Mouse (Mus musculus) bone marrow, adult 2 months (tissue): ENCODE data around the gene Pakap. TPM values are rescaled to one million over a fixed set of nuclear protein-coding genes. Genes with fewer than 3 reads are reported as not detected.
A peak's percentile ranks its signal among the peaks of the same experiment; 100 is the strongest.

Source experiments
- H3K27ac ChIP-seq: fragments of 200-500 bp; 2 replicates; pipeline ENCODE4 v1.5.1; 2012; ENCODE audit warnings: low read depth, mild to moderate bottlenecking, control low read depth, inconsistent platforms, low read length; ENCODE audit not compliant: control insufficient read depth, poor library complexity, insufficient read depth
- H3K4me1 ChIP-seq: fragments of 200-500 bp; 2 replicates; pipeline ENCODE4 v1.6.1; 2011; ENCODE audit warnings: low read length; ENCODE audit not compliant: control insufficient read depth, insufficient read depth
- H3K4me3 ChIP-seq: fragments of 200-500 bp; replicated peaks from 2 replicates; pipeline ENCODE3; 2011; ENCODE audit warnings: mild to moderate bottlenecking, low read depth, low read length, control low read depth; ENCODE audit not compliant: control insufficient read depth
- CTCF ChIP-seq: fragments of 200-500 bp; IDR thresholded peaks from 2 replicates; pipeline ENCODE4 v1.5.1; 2011; ENCODE audit warnings: low read length, control low read depth; ENCODE audit not compliant: control insufficient read depth, insufficient read depth
- POLR2A ChIP-seq: fragments of 200-500 bp; IDR thresholded peaks from 2 replicates; pipeline ENCODE4 v1.6.1; 2011; ENCODE audit warnings: low read depth, mild to moderate bottlenecking, control low read depth, low read length, borderline replicate concordance; ENCODE audit not compliant: control insufficient read depth
- WGBS: fragments of 180-500 bp; shearing (Covaris S2); methylation state at CpG from one replicate; pipeline ENCODE4 v1.1.7; 2018; 5-methylcytosine and 5-hydroxymethylcytosine counted together
- polyA plus RNA-seq: library from polyadenylated mRNA; stranded (reverse); fragments of >200 nt; gene quantifications from 2 replicates; pipeline ENCODE4 v1.2.4, GENCODE M21; 2011; ENCODE audit warnings: low replicate concordance; ENCODE audit not compliant: missing spikeins, insufficient read depth, insufficient read length

The Pakap gene
- polyA plus RNA-seq, 1 experiment = 1.9 TPM

GRCm38 (mm10) chr4:57543692-57544256 is 24.2 kb upstream of the Pakap start:
- 23% methylated on average over 6 of the region's 6 CpGs for WGBS
- H3K4me1 ChIP-seq = no peaks in the 10 kb centered on the region
- no peak for TF ChIP-seq POLR2A
- no peak for TF ChIP-seq CTCF
- no peak overlapping the region for H3K4me3 ChIP-seq
- H3K27ac ChIP-seq = no peak overlapping the region

DNA sequence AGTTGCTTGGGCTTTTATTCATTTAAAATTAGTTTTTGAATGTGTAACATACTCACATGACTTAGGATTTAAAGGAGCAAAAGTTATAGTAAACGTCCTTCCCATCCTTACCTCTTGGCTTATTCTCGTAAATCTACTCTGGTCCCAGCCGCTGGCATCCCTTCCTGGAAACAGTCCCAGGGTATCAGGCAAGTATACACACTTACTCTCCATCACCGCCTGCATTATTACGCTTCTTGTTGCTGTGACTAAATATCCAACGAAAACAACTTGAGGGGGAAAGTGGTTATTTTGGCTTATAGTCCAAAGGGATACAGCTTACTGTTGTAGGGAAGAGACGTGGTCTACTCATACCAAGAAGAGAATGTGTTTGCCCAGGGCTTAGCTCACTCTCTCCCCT is 20.2 kb upstream of the Pakap start:
- Histone ChIP-seq H3K4me1 (no peaks in the 10 kb centered on the region), H3K27ac (no peak overlapping the region), H3K4me3 (no peak overlapping the region)
- WGBS = 77% methylated on average over 7 of the region's 7 CpGs
- TF ChIP-seq CTCF (no peak), POLR2A (no peak)

GRCm38 (mm10) chr4:57550216-57550615 is 17.8 kb upstream of the Pakap start:
- TF ChIP-seq POLR2A = no peak
- TF ChIP-seq CTCF = no peak
- Histone ChIP-seq H3K4me3 (no peak overlapping the region), H3K27ac (no peak overlapping the region), H3K4me1 (no peaks in the 10 kb centered on the region)
- 45% methylated on average over 1 of the region's 1 CpGs for WGBS

DNA sequence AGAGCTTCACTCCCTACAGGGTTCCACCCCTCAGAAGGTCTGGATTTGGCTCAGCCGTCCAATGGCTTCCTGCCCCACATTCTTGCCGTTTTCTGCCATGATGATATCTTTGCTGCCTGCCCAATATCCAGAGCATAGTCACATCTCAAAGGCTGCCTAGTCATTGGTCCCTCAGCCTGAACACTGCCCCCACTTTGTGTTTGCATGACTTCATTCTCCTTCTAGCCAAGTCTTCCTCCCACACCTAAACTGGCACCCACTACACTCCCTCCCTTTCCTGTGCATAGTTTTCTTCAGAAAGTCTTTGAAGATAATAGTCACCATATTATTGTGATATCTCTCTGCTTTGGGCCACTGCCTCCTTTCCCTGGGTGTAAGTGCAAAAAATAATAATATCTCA is 10.9 kb upstream of the Pakap start:
- Histone ChIP-seq H3K27ac (no peak overlapping the region), H3K4me3 (no peak overlapping the region), H3K4me1 (no peaks in the 10 kb centered on the region)
- TF ChIP-seq CTCF (no peak), POLR2A (no peak)
- WGBS = 67% methylated on average over 2 of the region's 2 CpGs

GRCm38 (mm10) chr4:57559438-57559837 is 8.5 kb upstream of the Pakap start:
- H3K27ac ChIP-seq = no peak overlapping the region
- WGBS = 56% methylated on average over 1 of the region's 1 CpGs
- H3K4me3 ChIP-seq = no peak overlapping the region
- no peaks in the 10 kb centered on the region for H3K4me1 ChIP-seq
- TF ChIP-seq POLR2A (no peak), CTCF (no peak)

DNA sequence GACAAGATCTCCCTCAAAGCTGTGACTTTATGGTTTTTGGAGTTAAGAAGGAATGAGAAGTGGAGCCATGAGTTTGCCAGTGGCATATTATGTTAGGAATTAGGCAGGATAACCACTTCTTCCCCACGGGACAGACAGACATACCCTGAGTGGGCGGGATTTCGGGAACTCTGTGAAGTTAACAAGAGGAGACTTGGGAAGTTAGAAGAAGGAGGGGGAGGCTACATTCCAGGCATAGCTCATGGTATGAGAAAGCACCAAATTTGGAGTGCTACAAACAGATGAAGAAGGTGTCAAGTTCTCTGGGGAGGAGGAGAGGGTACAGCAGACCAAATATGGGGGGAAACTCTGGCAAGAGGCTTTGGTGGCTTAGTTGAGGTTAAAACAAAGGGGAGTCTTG is 8.0 kb upstream of the Pakap start:
- no peak overlapping the region for H3K27ac ChIP-seq
- 47% methylated on average over 3 of the region's 3 CpGs for WGBS
- no peaks in the 10 kb centered on the region for H3K4me1 ChIP-seq
- TF ChIP-seq CTCF (no peak), POLR2A (no peak)
- H3K4me3 ChIP-seq = no peak overlapping the region

GRCm38 (mm10) chr4:57561055-57561454 is 6.9 kb upstream of the Pakap start:
- Histone ChIP-seq H3K27ac (no peak overlapping the region), H3K4me1 (no peaks in the 10 kb centered on the region), H3K4me3 (no peak overlapping the region)
- no peak for TF ChIP-seq POLR2A
- TF ChIP-seq CTCF = no peak
- 70% methylated on average over 6 of the region's 6 CpGs for WGBS

DNA sequence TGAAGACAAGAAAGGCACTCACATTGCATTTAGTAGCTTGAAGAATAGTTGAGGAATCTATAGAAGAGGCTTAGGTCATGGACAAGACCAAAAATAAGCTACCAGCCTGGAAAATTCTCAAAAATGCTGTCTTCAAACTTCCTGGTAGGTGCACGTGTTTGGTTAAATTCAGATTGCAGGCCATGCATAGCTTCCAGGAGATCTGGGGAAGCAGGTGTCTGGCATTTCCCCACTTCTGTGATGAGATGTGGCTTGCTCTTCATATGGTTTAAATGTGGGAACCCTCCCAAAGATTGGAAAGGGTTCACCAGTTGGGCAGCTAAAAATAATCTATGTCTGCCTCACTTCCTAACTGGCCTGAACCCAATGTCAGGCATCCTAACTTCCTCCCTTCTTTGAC is 2.7 kb upstream of the Pakap start:
- Histone ChIP-seq H3K4me1 (no peaks in the 10 kb centered on the region), H3K27ac (no peak overlapping the region), H3K4me3 (no peak overlapping the region)
- 50% methylated on average over 1 of the region's 1 CpGs for WGBS
- TF ChIP-seq POLR2A = no peak
- no peak for TF ChIP-seq CTCF

GRCm38 (mm10) chr4:57565811-57566210 is 2.2 kb upstream of the Pakap start:
- Histone ChIP-seq H3K27ac (no peak overlapping the region), H3K4me1 (no peaks in the 10 kb centered on the region), H3K4me3 (no peak overlapping the region)
- TF ChIP-seq POLR2A (no peak), CTCF (0 out of 2 replicates have a peak, but pooled peaks have one; percentile 11)
- 62% methylated on average over 2 of the region's 2 CpGs for WGBS

GRCm38 (mm10) chr4:57568268-57569068 is 489 bp downstream of the Pakap start:
- Histone ChIP-seq H3K4me3 (no peak overlapping the region), H3K4me1 (no peaks in the 10 kb centered on the region), H3K27ac (no peak overlapping the region)
- WGBS = 57% methylated on average over 19 of the region's 19 CpGs
- no peak for TF ChIP-seq CTCF
- no peak for TF ChIP-seq POLR2A
